Mouse (Mus musculus) heart, embryonic 16.5 days (tissue): ENCODE measurements around the gene Prkce. TPM values are rescaled to one million over a fixed set of nuclear protein-coding genes. Genes with fewer than 3 reads are reported as not detected.

ENCODE experiments used
- ATAC-seq: fragments of 200-750 bp; cut with Nextera tagmentation; replicated peaks from 2 replicates; pipeline ENCODE4 v1.8.0; 2017; ENCODE audit warnings: moderate number of reproducible peaks; ENCODE audit not compliant: insufficient read depth, low FRiP score; ENCODE audit errors: extremely low read depth
- H3K27ac ChIP-seq: fragments of 300-500 bp; sonication (generic); 2 replicates; pipeline ENCODE4 v1.5.1; 2014; ENCODE audit warnings: mild to moderate bottlenecking, low read length, control low read depth, moderate library complexity
- H3K27me3 ChIP-seq: fragments of 300-500 bp; sonication (generic); 2 replicates; pipeline ENCODE4 v1.6.1; 2014; ENCODE audit warnings: low read length, mixed read lengths; ENCODE audit not compliant: control insufficient read depth, insufficient read depth
- H3K36me3 ChIP-seq: fragments of 300-500 bp; sonication (generic); 2 replicates; pipeline ENCODE4 v1.6.1; 2014; ENCODE audit not compliant: control insufficient read depth, insufficient read depth
- H3K4me1 ChIP-seq: fragments of 300-500 bp; sonication (generic); 2 replicates; pipeline ENCODE4 v1.6.1; 2014; ENCODE audit warnings: low read length, mixed read lengths; ENCODE audit not compliant: control insufficient read depth, insufficient read depth
- H3K4me2 ChIP-seq: fragments of 300-500 bp; sonication (generic); 2 replicates; pipeline ENCODE4 v1.6.1; 2014; ENCODE audit warnings: low read depth, mild to moderate bottlenecking, control low read depth, low read length
- H3K4me3 ChIP-seq: fragments of 300-500 bp; sonication (generic); 2 replicates; pipeline ENCODE4 v1.5.1; 2014; ENCODE audit warnings: mild to moderate bottlenecking, control low read depth, low read length
- H3K9ac ChIP-seq: fragments of 300-500 bp; sonication (generic); 2 replicates; pipeline ENCODE4 v1.6.1; 2014; ENCODE audit warnings: low read length, control low read depth
- H3K9me3 ChIP-seq: fragments of 300-500 bp; sonication (generic); replicated peaks from 2 replicates; pipeline ENCODE4 v1.6.1; 2016; ENCODE audit warnings: low read length; ENCODE audit not compliant: control insufficient read depth
- WGBS: fragments of 180-500 bp; shearing (Covaris S2); extraction: QIAGEN DNeasy Blood & Tissue Kit; methylation state at CpG from one replicate; pipeline ENCODE4 v1.1.7; 2014; 5-methylcytosine and 5-hydroxymethylcytosine counted together
- polyA plus RNA-seq: library from polyadenylated mRNA; unstranded; fragments of >200 nt; fragmentation: Nextera tagmentation; extraction: Ambion mirVana; gene quantifications from 2 replicates; pipeline ENCODE4 v1.2.1, GENCODE M21; 2015

Prkce gene
- polyA plus RNA-seq, 1 experiment from 2014 or later = 6.0 TPM

GRCm38 (mm10) chr17:86253884-86254283, 86.3 kb downstream of the Prkce start:
- Histone ChIP-seq H3K27ac (peak overlapping the region; percentile 24; the same call in 1 of the 2 replicates), H3K4me3 (no peak overlapping the region), H3K4me1 (peaks cover 13% of the 10 kb centered on the region), H3K9me3 (0 out of 2 replicates have a peak, but pooled peaks cover 3% of the 10 kb centered on the region), H3K9ac (no peak overlapping the region), H3K36me3 (no peaks in the 10 kb centered on the region), H3K27me3 (no peaks in the 10 kb centered on the region), H3K4me2 (no peak overlapping the region)
- WGBS = 81% methylated on average over 9 of the region's 9 CpGs
- ATAC-seq = no peak

- ATAC-seq = peak; percentile 88
These were observed 86.7 kb downstream of the Prkce start for GRCm38 (mm10) chr17:86254285-86254684.

GRCm38 (mm10) chr17:86254978-86255377, 87.4 kb downstream of the Prkce start:
- Histone ChIP-seq H3K4me2 (no peak overlapping the region), H3K9ac (no peak overlapping the region), H3K27me3 (no peaks in the 10 kb centered on the region), H3K4me3 (no peak overlapping the region), H3K4me1 (peaks cover 13% of the 10 kb centered on the region), H3K9me3 (0 out of 2 replicates have a peak, but pooled peaks cover 3% of the 10 kb centered on the region), H3K27ac (no peak overlapping the region), H3K36me3 (no peaks in the 10 kb centered on the region)
- 98% methylated on average over 6 of the region's 6 CpGs for WGBS
- ATAC-seq = no peak

More at GRCm38 (mm10) chr17:86254285-86254684, 86.7 kb downstream of the Prkce start:
- peaks cover 13% of the 10 kb centered on the region for H3K4me1 ChIP-seq
- no peak overlapping the region for H3K4me2 ChIP-seq
- no peaks in the 10 kb centered on the region for H3K36me3 ChIP-seq
- H3K27ac ChIP-seq = peak overlapping the region; percentile 36
- 65% methylated on average over 8 of the region's 8 CpGs for WGBS
- H3K9me3 ChIP-seq = 0 out of 2 replicates have a peak, but pooled peaks cover 3% of the 10 kb centered on the region
- H3K4me3 ChIP-seq = no peak overlapping the region
- H3K27me3 ChIP-seq = no peaks in the 10 kb centered on the region
- no peak overlapping the region for H3K9ac ChIP-seq

GRCm38 (mm10) chr17:86256730-86257131, 89.1 kb downstream of the Prkce start:
- H3K36me3 ChIP-seq = no peaks in the 10 kb centered on the region
- 56% methylated on average over 10 of the region's 10 CpGs for WGBS
- peak overlapping the region; percentile 37 for H3K27ac ChIP-seq
- no peaks in the 10 kb centered on the region for H3K27me3 ChIP-seq
- peaks cover 22% of the 10 kb centered on the region for H3K4me1 ChIP-seq
- no peak overlapping the region for H3K4me2 ChIP-seq
- no peak overlapping the region for H3K9ac ChIP-seq
- H3K9me3 ChIP-seq = 0 out of 2 replicates have a peak, but pooled peaks cover 3% of the 10 kb centered on the region
- H3K4me3 ChIP-seq = no peak overlapping the region
- ATAC-seq = 0 out of 2 replicates have a peak, but pooled peaks have one; percentile 20

GRCm38 (mm10) chr17:86261067-86261466, 93.5 kb downstream of the Prkce start:
- no peak overlapping the region for H3K4me3 ChIP-seq
- no peak overlapping the region for H3K9ac ChIP-seq
- no peaks in the 10 kb centered on the region for H3K36me3 ChIP-seq
- WGBS = 37% methylated on average over 8 of the region's 8 CpGs
- no peak for ATAC-seq
- no peak overlapping the region for H3K27ac ChIP-seq
- H3K4me1 ChIP-seq = peaks cover 18% of the 10 kb centered on the region
- peak overlapping the region; percentile 23; the same call in 1 of the 2 replicates for H3K4me2 ChIP-seq
- no peaks in the 10 kb centered on the region for H3K27me3 ChIP-seq
- H3K9me3 ChIP-seq = no peaks in the 10 kb centered on the region

GRCm38 (mm10) chr17:86263985-86264649, 96.5 kb downstream of the Prkce start:
- H3K36me3 ChIP-seq = no peaks in the 10 kb centered on the region
- no peak overlapping the region for H3K27ac ChIP-seq
- no peak overlapping the region for H3K9ac ChIP-seq
- no peak for ATAC-seq
- peaks cover 22% of the 10 kb centered on the region for H3K4me1 ChIP-seq
- 81% methylated on average over 11 of the region's 11 CpGs for WGBS
- H3K4me3 ChIP-seq = no peak overlapping the region
- H3K9me3 ChIP-seq = no peaks in the 10 kb centered on the region
- H3K27me3 ChIP-seq = no peaks in the 10 kb centered on the region
- H3K4me2 ChIP-seq = no peak overlapping the region

GRCm38 (mm10) chr17:86266051-86266450, 98.5 kb downstream of the Prkce start:
- H3K4me2 ChIP-seq = no peak overlapping the region
- H3K9ac ChIP-seq = no peak overlapping the region
- H3K27ac ChIP-seq = no peak overlapping the region
- H3K4me3 ChIP-seq = no peak overlapping the region
- no peaks in the 10 kb centered on the region for H3K36me3 ChIP-seq
- 77% methylated on average over 6 of the region's 6 CpGs for WGBS
- H3K9me3 ChIP-seq = no peaks in the 10 kb centered on the region
- ATAC-seq = no peak
- H3K27me3 ChIP-seq = no peaks in the 10 kb centered on the region
- peaks cover 26% of the 10 kb centered on the region for H3K4me1 ChIP-seq

GRCm38 (mm10) chr17:86267126-86267760, 99.7 kb downstream of the Prkce start:
- ATAC-seq = no peak
- H3K4me3 ChIP-seq = no peak overlapping the region
- H3K9me3 ChIP-seq = no peaks in the 10 kb centered on the region
- no peak overlapping the region for H3K27ac ChIP-seq
- no peak overlapping the region for H3K4me2 ChIP-seq
- no peaks in the 10 kb centered on the region for H3K27me3 ChIP-seq
- 61% methylated on average over 6 of the region's 6 CpGs for WGBS
- no peaks in the 10 kb centered on the region for H3K36me3 ChIP-seq
- peaks cover 28% of the 10 kb centered on the region for H3K4me1 ChIP-seq
- H3K9ac ChIP-seq = no peak overlapping the region

GRCm38 (mm10) chr17:86269639-86270038, 102.1 kb downstream of the Prkce start:
- Histone ChIP-seq H3K27ac (no peak overlapping the region), H3K4me2 (no peak overlapping the region), H3K9ac (no peak overlapping the region), H3K36me3 (no peaks in the 10 kb centered on the region), H3K27me3 (no peaks in the 10 kb centered on the region), H3K9me3 (no peaks in the 10 kb centered on the region), H3K4me3 (no peak overlapping the region), H3K4me1 (peaks cover 45% of the 10 kb centered on the region)
- no peak for ATAC-seq
- WGBS = 88% methylated on average over 8 of the region's 8 CpGs
